Mouse (Mus musculus): ENCODE measurements at regions not wholly inside any gene's neighbourhood (a gene's known extent, or its start where the extent isn't known, plus 50 kb on each side); places are given as distances from the start of the nearest gene placed in this dataset.

DNA sequence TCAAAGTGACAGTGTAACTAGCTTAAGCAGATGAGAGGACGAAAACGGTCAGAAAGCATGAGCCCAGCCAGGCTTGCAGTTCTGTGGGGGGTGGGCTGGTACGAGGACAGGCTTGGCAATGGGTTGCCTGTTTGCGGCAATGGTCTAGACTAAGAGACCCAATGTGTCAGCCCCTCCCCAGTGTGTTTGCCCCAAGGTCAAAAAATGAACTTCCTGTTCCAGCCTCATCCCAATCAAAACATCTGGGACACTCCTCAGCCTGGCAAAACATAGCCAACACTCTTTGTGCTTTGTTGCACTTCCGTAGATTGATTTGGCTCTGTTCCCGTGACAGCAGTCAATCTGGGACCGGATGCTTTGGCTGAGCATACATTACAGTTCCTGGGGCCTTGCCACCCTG is 132.7 kb upstream of the Ces5a start:
- no peak for DNase-seq (ENCODE audit: low spot score)

DNA sequence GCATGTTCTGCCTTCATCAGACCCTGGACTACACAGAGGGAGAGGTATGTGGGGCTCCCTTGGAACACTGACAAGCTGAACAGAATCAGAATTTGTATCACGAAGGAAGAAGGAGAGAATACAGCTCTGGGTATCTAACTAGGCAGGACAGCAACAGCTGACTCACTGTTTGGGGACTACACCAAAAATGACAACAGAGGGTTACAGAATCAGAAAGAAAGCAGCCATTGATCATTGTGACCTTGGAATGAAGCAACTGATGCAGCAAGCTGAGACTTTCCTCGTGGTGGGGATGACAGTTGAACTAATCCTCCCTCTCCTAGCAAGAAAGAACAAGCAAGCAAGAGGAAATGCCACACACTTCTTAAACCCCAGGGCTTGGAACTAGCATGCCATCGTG is 135.0 kb upstream of the Gnao1 start:
- H3K4me1 ChIP-seq (ENCODE audit: control insufficient read depth, insufficient read depth, low read length), result no peaks in the 10 kb centered on the region
- H3K4me3 ChIP-seq (ENCODE audit: low read depth, low read length), result no peak overlapping the region
- H3K27ac ChIP-seq (replicated peaks; ENCODE audit: low read depth, low read length), result no peak overlapping the region
- 73% methylated on average over 3 of the region's 3 CpGs for WGBS
- H3K9me3 ChIP-seq (ENCODE audit: control insufficient read depth, low read length), result no peaks in the 10 kb centered on the region
- H3K9ac ChIP-seq (ENCODE audit: low read length), result no peak overlapping the region
- DNase-seq (ENCODE audit: low spot score) (no peak), ATAC-seq (ENCODE audit: insufficient number of reproducible peaks, low FRiP score, low TSS enrichment, low read depth) (no peak)
- no peaks in the 10 kb centered on the region for H3K27me3 ChIP-seq (ENCODE audit: control insufficient read depth, insufficient read depth, low read length)
- H3K36me3 ChIP-seq (ENCODE audit: control insufficient read depth, insufficient read depth, low read length), result no peaks in the 10 kb centered on the region
- H3K4me2 ChIP-seq (ENCODE audit: low read depth, severe bottlenecking), result no peak overlapping the region

More for the DNA sequence above, 132.7 kb upstream of the Ces5a start:
- ATAC-seq (ENCODE audit: insufficient number of reproducible peaks, low FRiP score, low TSS enrichment, low read depth), result no peak
- no peaks in the 10 kb centered on the region for H3K9me3 ChIP-seq (ENCODE audit: control insufficient read depth, low read length)
- no peaks in the 10 kb centered on the region for H3K36me3 ChIP-seq (ENCODE audit: control insufficient read depth, insufficient read depth, low read length)
- no peak overlapping the region for H3K4me2 ChIP-seq (ENCODE audit: low read depth, severe bottlenecking)
- 72% methylated on average over 7 of the region's 7 CpGs for WGBS
- no peaks in the 10 kb centered on the region for H3K4me1 ChIP-seq (ENCODE audit: control insufficient read depth, insufficient read depth, low read length)
- H3K9ac ChIP-seq (ENCODE audit: low read length), result no peak overlapping the region
- H3K27ac ChIP-seq (replicated peaks; ENCODE audit: low read depth, low read length), result no peak overlapping the region
- no peaks in the 10 kb centered on the region for H3K27me3 ChIP-seq (ENCODE audit: control insufficient read depth, insufficient read depth, low read length)
- H3K4me3 ChIP-seq (ENCODE audit: low read depth, low read length), result no peak overlapping the region

DNA sequence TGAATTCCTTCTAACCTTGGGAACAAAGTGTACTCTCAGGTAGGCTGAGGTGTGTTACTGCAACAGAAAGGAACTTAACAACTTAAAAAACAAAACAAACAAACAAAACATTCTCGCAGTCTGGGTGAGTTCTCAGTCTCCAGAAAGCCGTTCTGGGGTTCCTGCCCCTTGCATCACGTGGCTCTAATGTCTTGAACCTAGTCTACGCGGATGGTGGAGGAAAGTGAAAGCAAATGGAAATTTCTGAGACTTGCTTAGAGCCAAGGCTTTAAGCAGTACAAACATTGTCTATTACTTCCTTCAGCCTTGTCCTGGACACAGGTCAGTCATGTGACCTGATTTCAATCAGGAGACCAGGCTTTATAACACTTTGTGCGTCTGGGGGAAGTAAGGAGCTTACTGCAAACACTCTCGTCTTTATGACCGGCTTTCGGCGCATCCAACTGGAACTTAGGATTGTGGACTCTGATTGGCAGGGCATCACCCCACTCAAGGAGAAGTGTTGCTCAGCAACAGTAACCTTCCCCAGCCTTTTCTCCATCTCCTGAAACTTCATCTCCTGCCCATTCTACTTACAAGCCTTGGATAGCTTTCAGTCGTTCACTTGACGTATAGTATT is 125.9 kb upstream of the Gnao1 start:
- DNase-seq (ENCODE audit: low spot score), result no peak
- no peaks in the 10 kb centered on the region for H3K27me3 ChIP-seq (ENCODE audit: control insufficient read depth, insufficient read depth, low read length)
- 83% methylated on average over 12 of the region's 12 CpGs for WGBS
- H3K36me3 ChIP-seq (ENCODE audit: control insufficient read depth, insufficient read depth, low read length), result no peaks in the 10 kb centered on the region
- H3K9me3 ChIP-seq (ENCODE audit: control insufficient read depth, low read length), result no peaks in the 10 kb centered on the region
- no peak overlapping the region for H3K4me2 ChIP-seq (ENCODE audit: low read depth, severe bottlenecking)
- H3K4me1 ChIP-seq (ENCODE audit: control insufficient read depth, insufficient read depth, low read length), result no peaks in the 10 kb centered on the region
- no peak overlapping the region for H3K4me3 ChIP-seq (ENCODE audit: low read depth, low read length)
- no peak overlapping the region for H3K27ac ChIP-seq (replicated peaks; ENCODE audit: low read depth, low read length)
- no peak overlapping the region for H3K9ac ChIP-seq (ENCODE audit: low read length)
- no peak for ATAC-seq (ENCODE audit: insufficient number of reproducible peaks, low FRiP score, low TSS enrichment, low read depth)

DNA sequence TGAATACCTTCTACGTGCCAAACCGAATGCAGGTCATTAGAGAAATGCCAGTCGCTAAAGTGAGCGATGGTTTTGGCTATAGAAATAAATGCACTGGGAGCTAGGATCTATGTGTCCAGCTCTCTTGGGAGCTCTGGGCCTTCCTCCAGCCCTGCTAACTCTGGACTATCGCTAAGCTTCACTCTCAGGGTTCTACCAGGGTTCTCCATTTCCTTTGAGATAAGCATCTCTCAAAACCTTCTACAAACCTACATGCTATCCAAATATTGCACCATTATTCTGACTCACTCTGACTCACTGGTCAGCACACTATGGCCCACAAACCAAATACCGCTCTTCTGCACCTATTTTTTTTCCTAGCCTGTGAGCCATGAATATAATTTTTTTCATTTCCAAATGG is 125.4 kb upstream of the Gnao1 start:
- ATAC-seq (ENCODE audit: insufficient number of reproducible peaks, low FRiP score, low TSS enrichment, low read depth) (no peak), DNase-seq (ENCODE audit: low spot score) (no peak)
- 96% methylated on average over 6 of the region's 6 CpGs for WGBS
- Histone ChIP-seq H3K36me3 (ENCODE audit: control insufficient read depth, insufficient read depth, low read length) (no peaks in the 10 kb centered on the region), H3K9me3 (ENCODE audit: control insufficient read depth, low read length) (no peaks in the 10 kb centered on the region), H3K9ac (ENCODE audit: low read length) (no peak overlapping the region), H3K4me1 (ENCODE audit: control insufficient read depth, insufficient read depth, low read length) (no peaks in the 10 kb centered on the region), H3K27ac (replicated peaks; ENCODE audit: low read depth, low read length) (no peak overlapping the region), H3K27me3 (ENCODE audit: control insufficient read depth, insufficient read depth, low read length) (no peaks in the 10 kb centered on the region), H3K4me3 (ENCODE audit: low read depth, low read length) (no peak overlapping the region), H3K4me2 (ENCODE audit: low read depth, severe bottlenecking) (no peak overlapping the region)

DNA sequence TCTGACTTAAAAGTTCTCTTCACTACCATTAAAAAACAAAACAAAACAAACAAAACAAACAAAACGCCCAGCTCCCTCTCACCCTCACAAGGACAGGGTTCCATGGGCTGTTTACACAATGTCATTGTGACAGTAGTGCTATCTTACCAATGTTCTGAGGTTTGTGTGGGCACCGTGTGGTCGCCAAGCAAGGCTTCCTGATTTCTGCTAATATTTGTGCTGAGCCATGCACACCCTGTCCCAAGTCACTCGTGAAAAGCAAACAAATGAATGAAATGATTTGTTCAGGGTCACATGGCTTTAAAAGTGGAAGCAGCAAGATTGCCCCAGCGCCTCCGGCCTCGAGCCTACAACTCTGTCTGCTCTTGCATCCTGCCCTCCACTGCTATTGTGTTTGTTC is 120.9 kb upstream of the Gnao1 start:
- DNase-seq (ENCODE audit: low spot score), result no peak
- Histone ChIP-seq H3K27ac (replicated peaks; ENCODE audit: low read depth, low read length) (no peak overlapping the region), H3K4me1 (ENCODE audit: control insufficient read depth, insufficient read depth, low read length) (no peaks in the 10 kb centered on the region), H3K4me2 (ENCODE audit: low read depth, severe bottlenecking) (no peak overlapping the region), H3K9ac (ENCODE audit: low read length) (no peak overlapping the region), H3K27me3 (ENCODE audit: control insufficient read depth, insufficient read depth, low read length) (no peaks in the 10 kb centered on the region), H3K9me3 (ENCODE audit: control insufficient read depth, low read length) (no peaks in the 10 kb centered on the region), H3K36me3 (ENCODE audit: control insufficient read depth, insufficient read depth, low read length) (no peaks in the 10 kb centered on the region), H3K4me3 (ENCODE audit: low read depth, low read length) (no peak overlapping the region)
- ATAC-seq (ENCODE audit: insufficient number of reproducible peaks, low FRiP score, low TSS enrichment, low read depth), result no peak
- 79% methylated on average over 7 of the region's 7 CpGs for WGBS

DNA sequence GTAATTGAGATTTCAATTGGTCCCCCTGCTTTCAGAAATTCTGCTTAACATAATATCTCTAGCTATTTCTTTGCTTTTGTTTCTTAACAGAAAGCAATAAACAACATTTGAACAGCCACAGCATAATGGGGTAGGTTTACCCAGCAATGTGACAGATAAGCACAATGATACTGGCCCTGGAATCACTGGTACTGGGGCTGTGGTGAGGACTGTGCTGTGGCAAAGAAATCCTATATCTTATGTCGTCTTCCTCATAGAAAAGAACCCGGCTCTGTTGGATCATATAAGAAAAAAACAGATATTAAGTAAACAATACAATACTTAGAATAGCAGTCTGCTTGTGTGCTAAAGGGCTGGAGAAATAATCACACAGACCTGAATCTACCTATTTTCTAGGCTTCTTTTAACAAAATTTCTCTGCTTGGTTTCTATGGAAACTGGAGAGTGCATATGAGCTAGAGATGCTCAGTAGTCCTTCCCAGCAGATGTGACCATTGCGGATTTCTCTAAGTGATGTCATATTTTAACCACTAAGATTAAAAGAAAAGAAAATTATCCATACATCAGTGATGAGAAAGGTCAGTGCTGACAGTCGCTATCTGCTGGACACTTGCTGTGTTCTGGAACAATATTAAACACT is 119.8 kb upstream of the Gnao1 start:
- Histone ChIP-seq H3K4me3 (ENCODE audit: low read depth, low read length) (no peak overlapping the region), H3K9me3 (ENCODE audit: control insufficient read depth, low read length) (no peaks in the 10 kb centered on the region), H3K27me3 (ENCODE audit: control insufficient read depth, insufficient read depth, low read length) (no peaks in the 10 kb centered on the region), H3K27ac (replicated peaks; ENCODE audit: low read depth, low read length) (no peak overlapping the region), H3K4me1 (ENCODE audit: control insufficient read depth, insufficient read depth, low read length) (no peaks in the 10 kb centered on the region), H3K4me2 (ENCODE audit: low read depth, severe bottlenecking) (no peak overlapping the region), H3K36me3 (ENCODE audit: control insufficient read depth, insufficient read depth, low read length) (no peaks in the 10 kb centered on the region), H3K9ac (ENCODE audit: low read length) (no peak overlapping the region)
- DNase-seq (ENCODE audit: low spot score) (no peak), ATAC-seq (ENCODE audit: insufficient number of reproducible peaks, low FRiP score, low TSS enrichment, low read depth) (no peak)
- WGBS, result 91% methylated on average over 4 of the region's 4 CpGs

DNA sequence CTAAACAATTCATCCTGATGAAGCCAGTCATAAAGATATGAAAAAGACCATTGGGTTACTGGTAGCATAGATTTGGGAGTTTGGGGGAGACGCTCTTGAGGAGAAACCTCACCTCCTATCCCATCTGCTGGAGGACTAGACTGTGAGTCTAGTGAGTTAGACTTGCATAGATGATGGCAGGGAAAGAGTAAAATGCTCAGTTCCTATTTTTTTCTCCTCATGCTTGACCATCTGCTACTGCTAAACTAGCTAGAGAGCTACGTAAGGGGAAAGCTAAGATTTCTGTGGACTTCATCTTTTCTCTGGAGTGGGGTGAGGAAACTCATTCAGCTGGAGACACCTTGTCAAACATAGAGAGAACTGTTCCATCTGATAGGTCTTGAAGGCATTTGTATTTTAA is 118.4 kb upstream of the Gnao1 start:
- ATAC-seq (ENCODE audit: insufficient number of reproducible peaks, low FRiP score, low TSS enrichment, low read depth), result no peak
- H3K9ac ChIP-seq (ENCODE audit: low read length), result no peak overlapping the region
- no peaks in the 10 kb centered on the region for H3K36me3 ChIP-seq (ENCODE audit: control insufficient read depth, insufficient read depth, low read length)
- no peak overlapping the region for H3K27ac ChIP-seq (replicated peaks; ENCODE audit: low read depth, low read length)
- no peak for DNase-seq (ENCODE audit: low spot score)
- H3K9me3 ChIP-seq (ENCODE audit: control insufficient read depth, low read length), result no peaks in the 10 kb centered on the region
- no peaks in the 10 kb centered on the region for H3K4me1 ChIP-seq (ENCODE audit: control insufficient read depth, insufficient read depth, low read length)
- no peak overlapping the region for H3K4me3 ChIP-seq (ENCODE audit: low read depth, low read length)
- WGBS, result 93% methylated on average over 2 of the region's 2 CpGs
- H3K4me2 ChIP-seq (ENCODE audit: low read depth, severe bottlenecking), result no peak overlapping the region
- H3K27me3 ChIP-seq (ENCODE audit: control insufficient read depth, insufficient read depth, low read length), result no peaks in the 10 kb centered on the region

DNA sequence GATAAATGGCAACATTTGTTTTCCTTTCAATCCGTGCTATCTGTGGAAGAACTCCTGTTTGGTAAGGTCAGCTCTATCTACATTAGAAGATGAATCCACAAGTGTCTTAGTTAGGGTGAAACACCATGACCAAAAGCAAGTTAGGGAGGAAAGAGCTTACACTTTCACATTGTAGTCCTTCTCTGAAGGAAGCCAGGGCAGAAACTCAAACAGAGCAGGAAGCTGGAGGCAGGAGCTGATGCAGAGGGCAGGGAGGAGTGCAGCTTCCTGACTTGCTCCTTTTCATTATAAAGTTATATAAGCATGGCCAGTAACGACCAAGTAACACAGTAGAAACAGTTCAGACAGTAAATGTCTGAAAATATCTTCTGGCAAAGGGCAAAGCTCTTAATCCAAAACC is 117.9 kb upstream of the Gnao1 start:
- no peak for ATAC-seq (ENCODE audit: insufficient number of reproducible peaks, low FRiP score, low TSS enrichment, low read depth)

DNA sequence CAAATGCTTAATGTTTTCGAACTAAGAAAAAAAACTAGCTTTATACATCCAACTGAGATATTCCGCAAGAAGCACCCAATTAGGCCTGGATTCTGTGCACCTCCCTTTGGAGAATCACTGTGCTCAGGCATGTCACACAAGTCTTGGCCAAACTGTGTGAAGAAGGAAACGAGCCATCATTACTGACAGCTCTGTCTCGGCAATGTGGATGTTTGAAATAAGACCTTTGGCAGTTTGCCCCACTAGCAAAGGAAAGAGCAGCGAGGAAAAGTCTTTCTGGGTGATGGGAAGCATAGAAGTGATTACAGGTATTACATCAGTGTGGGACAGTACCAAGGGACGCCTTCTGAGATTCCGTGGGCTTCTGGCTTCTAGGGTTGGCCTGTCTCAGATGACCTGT is 112.6 kb upstream of the Gnao1 start:
- no peaks in the 10 kb centered on the region for H3K9me3 ChIP-seq (ENCODE audit: control insufficient read depth, low read length)
- ATAC-seq (ENCODE audit: insufficient number of reproducible peaks, low FRiP score, low TSS enrichment, low read depth) (no peak), DNase-seq (ENCODE audit: low spot score) (no peak)
- no peak overlapping the region for H3K4me3 ChIP-seq (ENCODE audit: low read depth, low read length)
- no peaks in the 10 kb centered on the region for H3K27me3 ChIP-seq (ENCODE audit: control insufficient read depth, insufficient read depth, low read length)
- no peaks in the 10 kb centered on the region for H3K36me3 ChIP-seq (ENCODE audit: control insufficient read depth, insufficient read depth, low read length)
- no peak overlapping the region for H3K27ac ChIP-seq (replicated peaks; ENCODE audit: low read depth, low read length)
- no peak overlapping the region for H3K9ac ChIP-seq (ENCODE audit: low read length)
- H3K4me1 ChIP-seq (ENCODE audit: control insufficient read depth, insufficient read depth, low read length), result no peaks in the 10 kb centered on the region
- H3K4me2 ChIP-seq (ENCODE audit: low read depth, severe bottlenecking), result no peak overlapping the region
- 65% methylated on average over 7 of the region's 7 CpGs for WGBS

More for the DNA sequence above, 117.9 kb upstream of the Gnao1 start:
- no peaks in the 10 kb centered on the region for H3K27me3 ChIP-seq (ENCODE audit: control insufficient read depth, insufficient read depth, low read length)
- no peak overlapping the region for H3K27ac ChIP-seq (replicated peaks; ENCODE audit: low read depth, low read length)
- DNase-seq (ENCODE audit: low spot score), result no peak
- H3K9me3 ChIP-seq (ENCODE audit: control insufficient read depth, low read length), result no peaks in the 10 kb centered on the region
- H3K4me1 ChIP-seq (ENCODE audit: control insufficient read depth, insufficient read depth, low read length), result no peaks in the 10 kb centered on the region
- H3K4me2 ChIP-seq (ENCODE audit: low read depth, severe bottlenecking), result no peak overlapping the region
- H3K4me3 ChIP-seq (ENCODE audit: low read depth, low read length), result no peak overlapping the region
- 72% methylated on average over 2 of the region's 2 CpGs for WGBS
- no peak overlapping the region for H3K9ac ChIP-seq (ENCODE audit: low read length)
- H3K36me3 ChIP-seq (ENCODE audit: control insufficient read depth, insufficient read depth, low read length), result no peaks in the 10 kb centered on the region
